Mouse (Mus musculus) urinary bladder, postnatal 4 days (tissue): Measurements from ENCODE around the gene Tti1.

ENCODE experiments used
- DNase-seq, 2 experiments: peaks; one replicate each; pipeline ENCODE4 v3.0.0; 2021 to 2022; ENCODE audit warnings: low spot score in 2 of 2

The Tti1 gene

GRCm38 (mm10) chr2:157974604-157975501 lies 53.4 kb downstream of the Tti1 start:
- DNase-seq = no peak

- DNase-seq = no peak
These were observed 57.6 kb downstream of the Tti1 start for GRCm38 (mm10) chr2:157970669-157971068.

DNA sequence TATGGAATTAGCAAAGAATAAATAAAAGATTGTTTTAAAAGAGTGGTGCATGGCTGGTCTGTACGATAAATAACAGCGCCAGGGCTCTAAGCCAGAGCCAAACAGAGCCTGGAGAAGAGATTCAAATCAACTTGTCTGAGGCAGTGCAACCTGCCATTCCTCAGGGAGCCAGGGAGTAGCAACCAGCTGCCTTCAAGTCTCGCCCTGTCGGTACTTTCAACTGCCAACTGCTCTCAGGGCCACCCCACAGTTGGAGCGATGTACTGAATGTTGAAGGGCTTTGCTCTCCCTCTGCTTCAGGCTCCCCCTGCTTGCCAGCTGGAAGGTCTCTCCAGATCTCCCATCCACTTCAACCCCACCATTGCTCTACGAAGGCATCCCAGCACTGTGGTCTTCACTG lies 58.1 kb downstream of the Tti1 start:
- DNase-seq = no peak

- no peak for DNase-seq
These were observed 60.4 kb downstream of the Tti1 start for GRCm38 (mm10) chr2:157967856-157968255.

DNA sequence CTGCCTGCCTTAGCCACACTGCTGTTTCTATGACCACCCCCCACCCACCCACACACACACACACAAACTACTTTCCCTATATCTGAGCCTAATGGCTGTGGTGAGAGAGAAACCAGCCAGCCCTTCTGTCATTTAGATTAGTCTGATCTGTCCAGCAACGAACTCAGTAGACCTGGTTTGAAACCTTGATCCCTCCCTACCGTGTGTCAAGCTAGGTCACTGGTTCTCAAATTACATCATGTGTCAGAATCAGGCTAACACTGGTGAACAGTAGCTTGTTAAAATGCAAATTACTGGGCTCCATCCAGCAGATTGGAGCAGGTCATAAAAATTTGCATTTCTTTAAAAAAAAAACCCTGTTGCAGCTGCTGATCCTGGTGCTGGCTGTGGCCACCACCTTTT lies 70.5 kb downstream of the Tti1 start:
- DNase-seq = no peak

- DNase-seq = no peak
These were observed 74.3 kb downstream of the Tti1 start for GRCm38 (mm10) chr2:157953978-157954377.

GRCm38 (mm10) chr2:157944156-157944893 lies 83.9 kb downstream of the Tti1 start:
- no peak for DNase-seq

DNA sequence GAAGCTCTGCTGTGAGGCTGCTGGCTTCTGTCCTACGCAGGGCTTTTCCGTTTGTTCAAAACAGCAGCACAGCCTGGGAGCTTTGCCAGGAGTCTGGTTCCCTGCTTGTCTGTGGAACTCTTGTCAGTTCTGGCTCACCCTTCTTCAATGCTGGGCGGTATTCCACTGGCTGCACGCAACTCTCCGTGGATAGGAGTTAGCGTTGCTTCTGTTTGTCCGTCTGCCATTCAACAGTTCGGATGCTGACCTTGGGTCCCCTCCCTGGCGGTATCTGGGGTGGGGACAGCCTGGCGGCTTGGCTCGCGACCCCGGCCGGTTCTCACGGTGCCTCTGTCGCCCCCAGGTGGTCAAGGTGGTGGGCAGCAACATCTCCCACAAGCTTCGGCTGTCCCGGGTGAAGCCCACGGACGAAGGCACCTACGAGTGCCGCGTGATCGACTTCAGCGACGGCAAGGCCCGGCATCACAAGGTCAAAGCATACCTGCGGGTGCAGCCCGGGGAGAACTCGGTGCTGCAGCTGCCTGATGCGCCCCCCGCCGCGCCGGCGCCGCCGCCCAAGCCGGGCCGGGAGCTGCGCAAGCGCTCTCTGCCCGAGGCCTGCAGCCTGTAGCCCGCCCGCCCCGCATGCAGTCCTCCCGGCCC lies 84.6 kb downstream of the Tti1 start:
- peak; percentile 56 to 73 for DNase-seq

GRCm38 (mm10) chr2:157940586-157941185 lies 87.5 kb downstream of the Tti1 start:
- DNase-seq = no peak

GRCm38 (mm10) chr2:157936676-157937075 lies 91.6 kb downstream of the Tti1 start:
- no peak for DNase-seq

DNA sequence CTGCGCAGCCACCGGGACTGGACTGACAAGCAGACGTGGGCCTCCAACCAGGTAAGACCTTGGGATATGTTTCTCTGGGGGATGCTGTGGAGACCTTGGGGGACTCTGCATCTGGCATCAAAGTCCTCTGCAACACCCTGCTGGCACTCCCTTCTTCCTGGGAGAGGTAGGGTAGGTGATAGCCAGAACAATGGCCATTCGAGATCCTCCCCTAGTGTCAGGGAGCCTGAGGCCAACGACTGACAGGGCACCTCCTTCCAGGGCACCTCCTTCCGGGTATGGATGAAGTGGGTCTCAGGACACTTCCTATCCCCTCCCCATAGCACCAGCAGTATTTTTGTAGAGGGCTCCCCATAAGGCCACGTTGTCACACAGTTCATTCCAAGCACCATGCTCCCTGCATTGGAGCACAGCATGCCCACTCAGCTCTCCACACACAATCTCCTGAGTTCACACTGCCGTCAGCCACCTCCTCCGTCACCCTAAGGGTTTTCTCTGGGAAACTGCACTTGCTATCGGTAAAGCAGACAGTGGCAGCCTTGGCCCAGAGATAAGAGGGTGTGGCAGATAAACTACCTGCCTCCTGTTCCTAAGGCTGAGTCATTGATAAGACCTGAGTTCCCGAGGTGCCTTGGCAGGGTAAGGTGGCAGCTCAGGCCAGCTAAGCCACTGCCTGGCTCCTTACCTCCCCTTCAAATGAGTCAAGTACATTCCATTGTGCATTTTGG lies 92.6 kb downstream of the Tti1 start:
- no peak for DNase-seq

GRCm38 (mm10) chr2:157932655-157933054 lies 95.6 kb downstream of the Tti1 start:
- DNase-seq = no peak
